Mouse (Mus musculus) frontal cortex, adult (tissue): Measurements from ENCODE around the gene Eefsec.

Source experiments
- ATAC-seq: cut with Nextera tagmentation; 2 replicates; pipeline ENCODE4 v1.9.2; 2017; ENCODE audit warnings: mild to moderate bottlenecking, moderate library complexity, mixed read lengths; ENCODE audit not compliant: low TSS enrichment

Gene Eefsec

GRCm38 (mm10) chr6:88446063-88447002 lies at the start of gene Eefsec:
Gene Eefsec (minus strand): TSS chr6:88446539.
- ATAC-seq, result peak; percentile 99

DNA sequence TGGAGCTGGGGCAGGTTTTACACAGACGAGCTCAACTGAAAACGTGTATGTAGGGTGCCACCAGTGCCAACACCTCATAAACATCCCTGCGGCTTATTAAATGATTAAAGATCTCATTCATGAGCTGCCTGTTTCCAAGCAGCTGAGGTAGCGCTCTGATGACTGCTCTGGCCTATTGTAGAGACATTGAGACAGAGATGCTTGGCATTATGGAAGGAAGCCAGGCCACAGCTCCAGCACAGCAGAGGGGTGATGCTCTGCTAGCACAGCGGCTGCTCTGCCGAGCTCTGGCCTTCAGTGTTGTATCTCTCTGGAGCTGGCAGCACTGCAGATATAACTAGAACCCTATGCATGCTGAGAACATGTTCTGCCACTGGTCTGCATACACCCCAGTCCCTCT lies 47.4 kb upstream of the Eefsec start:
- no peak for ATAC-seq

- no peak for ATAC-seq
Measured at GRCm38 (mm10) chr6:88490629-88491354, 44.5 kb upstream of the Eefsec start.

GRCm38 (mm10) chr6:88489834-88490233 lies 43.5 kb upstream of the Eefsec start:
- ATAC-seq, result no peak

DNA sequence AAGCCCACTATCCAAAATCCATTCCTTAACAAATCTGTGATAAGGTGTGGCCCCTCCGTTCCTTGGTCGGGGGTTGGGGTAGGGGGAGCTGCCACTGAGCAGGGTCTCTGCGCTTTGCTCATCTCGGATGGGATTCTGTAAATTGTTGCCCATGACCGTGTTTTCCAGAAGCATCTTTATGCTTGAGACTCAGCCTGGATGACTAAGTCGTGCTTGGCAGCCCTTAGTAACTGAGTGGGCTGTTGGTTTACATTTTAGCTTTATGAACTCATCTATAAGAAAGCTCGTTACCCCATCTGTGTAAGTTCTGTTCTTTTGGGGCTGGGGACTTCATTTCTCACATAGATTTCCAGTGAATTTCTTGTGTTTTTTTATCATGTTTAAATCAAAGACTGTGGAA lies 42.7 kb upstream of the Eefsec start:
- ATAC-seq, result peak; percentile 76

DNA sequence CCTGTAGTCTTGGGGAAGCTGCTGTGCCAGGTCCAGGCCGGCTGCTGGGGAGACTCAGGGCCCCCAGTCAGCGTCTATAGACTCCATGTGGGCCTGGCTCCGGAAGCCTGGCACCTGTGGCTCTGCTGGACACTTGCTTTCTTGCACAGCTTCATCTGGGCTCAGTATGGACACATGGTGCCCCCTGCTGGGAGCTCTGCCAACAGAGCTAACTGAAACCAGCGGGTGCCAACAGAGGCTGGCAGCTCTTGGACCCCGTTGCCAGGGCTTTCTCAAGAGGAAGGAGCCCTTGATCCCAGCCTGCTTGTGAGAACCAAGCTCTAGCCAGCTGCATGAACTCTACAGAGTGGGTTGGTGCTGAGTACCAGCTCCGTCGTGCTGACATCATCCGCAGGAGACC lies 40.6 kb upstream of the Eefsec start:
- ATAC-seq, result 0 out of 2 replicates have a peak, but pooled peaks have one; percentile 12

- no peak for ATAC-seq
Measured at GRCm38 (mm10) chr6:88485378-88485777, 39.0 kb upstream of the Eefsec start.

DNA sequence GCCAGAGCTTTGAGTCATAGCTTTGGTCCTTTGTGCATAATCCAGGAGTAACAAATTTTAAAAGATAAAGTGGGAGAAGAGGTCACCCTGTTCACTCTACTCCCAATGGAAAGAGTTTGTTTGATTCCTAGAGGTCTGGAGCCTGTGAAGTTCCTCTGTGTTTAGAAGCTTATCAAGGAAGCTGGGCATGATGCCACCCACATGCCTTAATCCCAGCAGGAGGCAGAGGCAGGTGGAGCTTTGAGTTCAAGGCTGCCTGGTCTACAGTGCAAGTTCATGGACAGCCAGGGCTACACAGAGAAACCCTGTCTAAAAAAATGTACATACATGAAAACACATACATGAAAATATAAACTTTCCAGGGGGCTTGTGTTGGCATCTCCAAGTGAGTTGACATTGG lies 37.6 kb upstream of the Eefsec start:
- no peak for ATAC-seq

DNA sequence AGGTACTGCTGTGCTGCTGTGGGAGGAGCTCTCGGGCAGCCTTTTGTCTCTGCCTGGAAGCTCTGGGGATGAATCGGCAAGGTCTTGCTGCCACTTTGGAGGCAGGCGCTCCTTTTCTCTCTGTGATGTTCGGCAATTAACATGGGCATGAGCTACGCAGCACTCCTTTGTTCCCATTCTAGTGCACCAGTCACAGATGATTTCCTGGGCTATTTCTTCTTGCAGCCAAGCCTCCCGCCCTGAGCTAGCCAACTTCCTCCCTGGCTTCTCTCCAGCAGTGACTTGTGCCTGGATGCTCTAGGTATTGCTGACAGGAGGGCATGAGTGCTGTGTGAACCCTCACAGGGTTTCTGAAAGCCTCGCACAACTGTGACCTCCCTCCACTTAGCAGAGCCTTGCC lies 36.8 kb upstream of the Eefsec start:
- ATAC-seq, result no peak

DNA sequence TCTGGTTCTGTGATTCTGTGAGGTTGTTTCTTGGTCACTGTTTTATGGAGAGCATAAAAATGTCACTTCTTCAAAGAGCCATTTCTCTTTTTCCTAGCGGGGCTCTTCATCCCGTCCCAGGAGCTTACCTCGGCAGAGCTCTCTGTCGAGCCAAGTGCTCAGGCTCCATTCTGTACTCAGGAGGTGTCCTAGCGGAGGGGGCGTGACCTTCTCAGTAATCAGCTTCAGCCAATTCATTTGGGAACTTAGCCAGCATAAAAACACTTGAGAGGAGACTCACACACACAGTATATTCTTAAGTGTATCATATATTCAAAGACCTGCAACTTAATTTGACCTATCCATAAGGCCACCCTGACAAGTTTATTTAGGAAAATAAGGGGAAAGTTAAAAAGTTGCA lies 34.1 kb upstream of the Eefsec start:
- ATAC-seq, result no peak

DNA sequence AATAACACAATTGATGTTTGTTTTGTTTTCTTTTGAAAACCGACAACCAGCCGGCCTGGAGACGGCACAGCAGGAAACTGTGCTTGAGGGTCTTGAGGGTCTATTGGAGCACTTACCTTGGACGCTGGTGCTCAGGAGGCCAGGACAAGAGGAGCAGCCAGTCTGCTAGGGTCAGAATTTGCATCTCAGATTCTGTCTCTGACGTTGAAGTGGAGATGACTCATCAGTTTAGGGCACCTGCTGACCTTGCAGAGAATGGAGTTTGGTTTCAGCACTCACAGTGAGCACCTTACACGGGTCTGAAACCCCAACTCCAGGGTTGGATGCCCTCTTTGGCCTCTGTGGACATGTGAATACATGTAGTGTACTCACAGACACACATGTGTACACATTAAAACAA lies 23.5 kb upstream of the Eefsec start:
- no peak for ATAC-seq

DNA sequence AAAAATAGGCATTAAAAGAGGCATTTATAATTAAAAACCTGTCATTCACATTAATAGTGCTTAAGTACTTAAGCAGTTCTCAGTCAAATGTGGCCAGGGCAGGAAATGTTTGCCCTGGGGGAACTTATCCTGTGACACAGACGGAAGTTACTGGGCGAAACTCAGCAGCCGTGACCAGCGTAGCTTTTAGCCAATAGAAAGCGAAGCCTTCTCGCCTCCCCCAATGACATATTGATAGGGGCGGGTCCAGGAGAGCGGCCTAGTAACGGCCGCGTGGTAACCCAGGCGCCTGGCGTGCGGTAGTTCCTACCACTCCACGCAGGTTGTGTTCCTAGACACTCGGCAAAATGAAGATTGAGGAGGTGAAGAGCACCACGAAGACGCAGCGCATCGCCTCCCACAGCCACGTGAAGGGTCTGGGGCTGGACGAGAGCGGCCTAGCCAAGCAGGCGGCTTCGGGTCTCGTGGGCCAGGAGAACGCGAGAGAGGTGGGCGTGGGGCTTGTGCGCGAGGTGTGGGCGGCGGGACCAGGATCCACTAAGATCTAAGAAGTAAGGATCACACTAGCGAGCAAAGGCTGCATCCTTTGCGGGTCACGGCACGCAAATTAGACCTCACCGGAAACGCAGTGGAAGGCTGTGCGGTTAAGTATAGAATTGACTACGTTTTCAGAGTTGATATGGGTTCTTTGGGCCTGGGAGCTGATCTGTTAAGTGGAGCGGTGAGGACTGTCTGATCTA lies 19.0 kb upstream of the Eefsec start, which contains the start of gene Ruvbl1:
TSS of gene Ruvbl1 (plus strand) at position 229 of the 740 bp plus-strand sequence.
- peak; percentile 100 for ATAC-seq

GRCm38 (mm10) chr6:88454545-88454944 lies 8.2 kb upstream of the Eefsec start:
- no peak for ATAC-seq

DNA sequence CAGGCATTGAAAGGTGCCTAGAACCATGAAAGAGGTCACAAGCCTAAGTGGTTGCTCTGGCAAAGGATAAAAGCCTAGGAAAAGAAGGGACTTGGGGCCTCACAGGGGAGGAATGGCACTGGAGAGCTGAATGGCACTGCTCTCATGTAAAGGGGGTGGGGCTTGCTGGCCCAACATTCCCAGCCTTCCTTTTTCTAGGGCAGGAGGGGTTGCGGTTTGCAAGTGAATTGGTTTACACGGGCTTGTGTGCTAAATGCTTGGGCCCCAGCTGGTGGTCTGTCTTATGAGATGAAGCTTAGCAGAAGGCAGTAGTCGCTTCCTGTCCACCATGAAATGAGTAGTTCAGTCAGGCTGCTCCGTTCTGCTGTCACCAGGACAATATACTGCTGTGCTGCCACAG lies 1.1 kb upstream of the Eefsec start:
- no peak for ATAC-seq

DNA sequence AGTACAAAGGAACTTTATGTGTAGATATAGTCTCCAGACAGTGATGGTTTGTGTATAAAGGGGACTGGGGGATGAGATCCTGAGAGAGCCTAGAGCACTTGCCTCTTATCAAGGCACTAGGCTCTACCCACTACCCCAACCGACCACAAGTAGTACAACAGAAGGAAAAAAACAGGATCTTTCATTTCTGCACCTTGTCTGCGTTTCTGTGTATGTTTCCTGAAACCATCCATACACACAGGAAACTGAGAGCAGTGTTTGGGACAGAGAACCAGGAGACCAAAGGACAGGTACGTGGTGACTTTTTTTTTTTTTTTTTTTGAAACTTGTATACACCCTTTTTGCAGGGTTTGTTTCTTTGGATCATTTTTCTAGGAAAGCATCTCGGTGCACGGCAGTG lies 678 bp downstream of the Eefsec start:
- ATAC-seq, result no peak

DNA sequence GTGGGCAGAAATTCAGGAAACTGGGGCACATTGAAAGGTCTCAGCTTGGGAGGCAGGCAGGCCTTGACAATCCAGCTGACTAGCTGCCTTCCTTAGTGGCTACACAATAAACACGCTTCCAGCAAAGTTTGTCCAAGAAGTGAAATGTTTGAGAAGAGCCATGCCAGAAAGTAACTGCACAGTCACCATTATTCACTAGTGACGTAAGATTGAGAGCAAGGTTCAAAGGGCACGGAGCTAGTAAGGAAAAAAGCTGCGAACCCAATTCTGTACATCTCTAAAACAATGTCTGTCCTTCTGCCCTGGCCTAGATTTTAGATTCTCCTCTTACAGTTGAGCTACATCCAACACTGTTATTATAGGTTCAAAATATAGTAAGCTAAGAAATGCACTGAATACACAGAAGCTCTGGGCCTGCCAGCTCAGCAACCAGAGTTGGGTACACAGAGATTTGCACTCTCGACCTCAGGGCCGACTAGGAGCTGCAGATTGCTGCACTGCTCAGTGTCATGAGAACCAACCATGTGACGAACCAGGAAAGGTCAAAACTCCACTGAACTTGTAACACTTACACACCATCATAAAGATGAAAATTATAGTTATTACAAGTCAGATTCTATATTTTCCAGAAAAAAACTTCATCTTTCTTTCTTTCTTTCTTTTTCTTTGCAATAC lies 2.1 kb downstream of the Eefsec start:
- no peak for ATAC-seq

GRCm38 (mm10) chr6:88443446-88443845 lies 2.9 kb downstream of the Eefsec start:
- ATAC-seq, result no peak

DNA sequence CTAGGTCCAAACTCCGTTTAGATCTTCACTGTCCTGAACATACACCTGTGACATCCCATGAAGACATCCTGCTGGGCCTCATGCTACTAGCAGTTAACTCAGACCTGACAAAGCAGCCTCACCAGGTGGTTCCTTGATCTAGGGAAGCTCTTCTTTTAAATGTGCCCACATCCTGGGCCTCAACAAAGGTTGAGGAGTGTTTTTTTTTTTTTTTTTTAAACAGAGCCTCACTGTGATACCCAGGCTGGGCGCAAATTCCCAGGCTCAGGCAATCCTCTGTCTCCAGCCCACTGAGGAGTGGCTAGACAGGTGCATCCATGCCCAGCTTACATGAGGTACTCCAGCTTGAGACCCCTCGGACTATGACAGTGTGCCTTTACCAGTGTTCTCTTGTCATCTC lies 3.8 kb downstream of the Eefsec start:
- no peak for ATAC-seq

DNA sequence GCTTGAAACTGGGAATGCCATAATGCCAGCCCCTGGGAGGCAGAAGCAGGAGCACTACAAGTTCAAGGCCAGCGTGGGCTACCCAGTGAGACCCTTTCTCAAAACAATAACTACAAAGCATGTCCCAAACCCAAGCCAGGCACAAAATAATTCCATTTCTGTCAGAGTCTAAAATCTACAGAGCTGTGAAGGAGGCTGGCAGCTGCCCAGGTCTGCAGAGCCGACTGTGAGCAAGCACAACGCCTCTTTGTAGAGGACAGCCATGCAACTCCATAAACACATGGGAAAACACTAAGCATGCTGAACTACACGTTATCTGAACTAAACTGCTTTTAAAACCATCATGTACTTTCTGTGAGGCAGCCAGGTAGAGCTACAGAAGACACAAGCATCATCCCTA lies 7.3 kb downstream of the Eefsec start:
- ATAC-seq, result peak; percentile 69; the same call in 1 of the 2 replicates

DNA sequence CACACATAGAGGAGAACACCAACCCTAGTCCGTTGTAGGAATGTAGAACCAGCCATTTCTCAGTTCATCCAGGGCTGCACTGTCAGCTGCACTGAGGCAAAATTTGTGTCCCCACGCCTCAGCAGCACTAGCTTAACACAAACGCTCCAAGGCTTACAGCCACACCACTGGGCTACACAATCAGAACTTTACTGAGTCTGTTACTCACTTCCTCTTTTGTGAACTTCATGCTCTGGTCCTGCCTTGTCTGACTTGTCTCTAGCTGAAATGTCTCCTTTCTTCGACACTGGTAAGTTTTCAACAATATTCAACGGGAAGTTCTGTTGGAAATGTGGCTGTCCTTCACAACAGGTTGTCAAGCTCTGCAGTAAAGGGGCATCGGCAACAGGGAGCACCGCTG lies 10.7 kb downstream of the Eefsec start:
- no peak for ATAC-seq

DNA sequence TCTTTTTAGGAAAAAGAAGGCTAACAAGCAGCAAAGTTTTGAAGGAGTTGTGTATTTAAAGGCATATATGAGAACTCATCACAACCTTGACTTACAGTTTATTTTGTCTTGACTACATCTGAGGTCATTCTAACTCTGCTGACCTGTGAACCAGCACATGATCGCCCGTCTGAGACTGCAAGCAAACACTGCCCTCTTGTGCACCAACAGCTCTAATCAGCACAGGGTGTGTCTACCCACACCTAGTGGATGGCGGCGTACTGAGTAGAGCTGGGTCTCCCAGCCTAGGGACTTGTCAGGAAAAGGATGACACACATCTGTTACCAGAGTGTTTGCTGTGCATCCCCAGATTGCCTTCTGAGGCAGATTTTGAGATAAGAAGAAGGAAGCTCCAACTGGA lies 15.1 kb downstream of the Eefsec start:
- no peak for ATAC-seq
